Mouse (Mus musculus) cortical plate, adult 2 months (tissue): ENCODE data around the gene Gm37240. TPM values are rescaled to one million over a fixed set of nuclear protein-coding genes. Genes with fewer than 3 reads are reported as not detected.

Experiments used
- H3K27ac ChIP-seq: fragments of 200-500 bp; 2 replicates; pipeline ENCODE4 v1.5.1; 2012; ENCODE audit warnings: low read length, control low read depth, inconsistent platforms; ENCODE audit not compliant: insufficient read depth
- H3K4me1 ChIP-seq: fragments of 200-500 bp; 2 replicates; pipeline ENCODE4 v1.6.1; 2011; ENCODE audit warnings: low read length; ENCODE audit not compliant: control insufficient read depth, insufficient read depth
- H3K4me3 ChIP-seq: fragments of 200-500 bp; 2 replicates; pipeline ENCODE4 v1.5.1; 2011; ENCODE audit warnings: mild to moderate bottlenecking, low read length, control low read depth; ENCODE audit not compliant: insufficient read depth
- CTCF ChIP-seq: fragments of 200-500 bp; IDR thresholded peaks from 2 replicates; pipeline ENCODE4 v1.5.1; 2011; ENCODE audit warnings: mild to moderate bottlenecking, control low read depth, low read length; ENCODE audit not compliant: insufficient read depth; ENCODE audit errors: extremely low read depth
- POLR2A ChIP-seq: fragments of 200-500 bp; IDR thresholded peaks from 2 replicates; pipeline ENCODE4 v1.6.1; 2011; ENCODE audit warnings: mild to moderate bottlenecking, low read length, control low read depth; ENCODE audit not compliant: insufficient read depth; ENCODE audit errors: extremely low read depth
- polyA plus RNA-seq: library from polyadenylated mRNA; depleted of rRNA; stranded (reverse); fragments of >200 nt; gene quantifications from 2 replicates; pipeline ENCODE4 v1.2.3, GENCODE M21; 2012

The Gm37240 gene
- polyA plus RNA-seq, 1 experiment, result 0.81 TPM

GRCm38 (mm10) chr3:85172096-85172495 is 715.2 kb downstream of the Gm37240 start:
- TF ChIP-seq POLR2A (no peak), CTCF (no peak)
- H3K27ac ChIP-seq, result no peak overlapping the region
- H3K4me3 ChIP-seq, result no peak overlapping the region
- no peaks in the 10 kb centered on the region for H3K4me1 ChIP-seq

GRCm38 (mm10) chr3:85168816-85169215 is 718.5 kb downstream of the Gm37240 start:
- TF ChIP-seq POLR2A (no peak), CTCF (no peak)
- H3K4me1 ChIP-seq, result no peaks in the 10 kb centered on the region

GRCm38 (mm10) chr3:85164931-85165330 is 722.4 kb downstream of the Gm37240 start:
- no peak overlapping the region for H3K4me3 ChIP-seq
- TF ChIP-seq POLR2A (no peak), CTCF (no peak)

More at GRCm38 (mm10) chr3:85168816-85169215, 718.5 kb downstream of the Gm37240 start:
- Histone ChIP-seq H3K27ac (no peak overlapping the region), H3K4me3 (no peak overlapping the region)

GRCm38 (mm10) chr3:85163396-85163795 is 723.9 kb downstream of the Gm37240 start:
- TF ChIP-seq CTCF (no peak), POLR2A (no peak)
- Histone ChIP-seq H3K27ac (no peak overlapping the region), H3K4me1 (peaks cover 4% of the 10 kb centered on the region), H3K4me3 (no peak overlapping the region)

More at GRCm38 (mm10) chr3:85164931-85165330, 722.4 kb downstream of the Gm37240 start:
- H3K27ac ChIP-seq, result no peak overlapping the region
- H3K4me1 ChIP-seq, result peaks cover 4% of the 10 kb centered on the region

GRCm38 (mm10) chr3:85162430-85162829 is 724.9 kb downstream of the Gm37240 start:
- no peak overlapping the region for H3K4me3 ChIP-seq
- peaks cover 4% of the 10 kb centered on the region for H3K4me1 ChIP-seq
- TF ChIP-seq POLR2A (no peak), CTCF (no peak)
- H3K27ac ChIP-seq, result no peak overlapping the region

GRCm38 (mm10) chr3:85160816-85161215 is 726.5 kb downstream of the Gm37240 start:
- Histone ChIP-seq H3K4me3 (no peak overlapping the region), H3K27ac (no peak overlapping the region), H3K4me1 (peaks cover 4% of the 10 kb centered on the region)
- no peak for TF ChIP-seq POLR2A
- TF ChIP-seq CTCF, result no peak

- peaks cover 4% of the 10 kb centered on the region for H3K4me1 ChIP-seq
- TF ChIP-seq CTCF (no peak), POLR2A (no peak)
- no peak overlapping the region for H3K4me3 ChIP-seq
- no peak overlapping the region for H3K27ac ChIP-seq
These were observed 727.7 kb downstream of the Gm37240 start for GRCm38 (mm10) chr3:85159631-85160030.

GRCm38 (mm10) chr3:85148816-85149215 is 738.5 kb downstream of the Gm37240 start:
- Histone ChIP-seq H3K4me3 (no peak overlapping the region), H3K4me1 (peaks cover 6% of the 10 kb centered on the region), H3K27ac (no peak overlapping the region)
- no peak for TF ChIP-seq CTCF
- no peak for TF ChIP-seq POLR2A

- H3K4me1 ChIP-seq, result peaks cover 9% of the 10 kb centered on the region
- H3K27ac ChIP-seq, result peak overlapping the region; percentile 19; the same call in 1 of the 2 replicates
- TF ChIP-seq POLR2A, result no peak
- no peak for TF ChIP-seq CTCF
- H3K4me3 ChIP-seq, result no peak overlapping the region
These were observed 739.2 kb downstream of the Gm37240 start for GRCm38 (mm10) chr3:85148038-85148550.

GRCm38 (mm10) chr3:85145568-85145967 is 741.8 kb downstream of the Gm37240 start:
- H3K4me1 ChIP-seq, result peaks cover 9% of the 10 kb centered on the region
- H3K4me3 ChIP-seq, result no peak overlapping the region
- TF ChIP-seq CTCF (no peak), POLR2A (no peak)
- H3K27ac ChIP-seq, result peak overlapping the region; percentile 94
